Mouse (Mus musculus): ENCODE measurements at regions not wholly inside any gene's neighbourhood (a gene's known extent, or its start where the extent isn't known, plus 50 kb on each side); places are given as distances from the start of the nearest gene placed in this dataset.

GRCm38 (mm10) chr6:84430925-84431621 is 162.6 kb downstream of the Cyp26b1 start:
- ATAC-seq (ENCODE audit: insufficient number of reproducible peaks, insufficient read depth, low FRiP score, low read depth), result peak; percentile 64; the same call in 1 of the 2 replicates
- H3K4me2 ChIP-seq (replicated peaks; ENCODE audit: low read depth, low read length), result no peak overlapping the region
- no peaks in the 10 kb centered on the region for H3K4me1 ChIP-seq (ENCODE audit: control insufficient read depth, insufficient read depth, low read length)
- H3K27me3 ChIP-seq (ENCODE audit: control insufficient read depth, insufficient read depth, low read length), result no peaks in the 10 kb centered on the region
- H3K27ac ChIP-seq (ENCODE audit: low read length), result no peak overlapping the region
- H3K9me3 ChIP-seq (ENCODE audit: control insufficient read depth, low read depth, low read length), result no peaks in the 10 kb centered on the region
- H3K4me3 ChIP-seq (ENCODE audit: low read depth, low read length), result no peak overlapping the region
- 50% methylated on average over 12 of the region's 12 CpGs for WGBS
- no peak overlapping the region for H3K9ac ChIP-seq (replicated peaks; ENCODE audit: low read depth, low read length)
- no peaks in the 10 kb centered on the region for H3K36me3 ChIP-seq (ENCODE audit: control insufficient read depth, insufficient read depth, low read length)

DNA sequence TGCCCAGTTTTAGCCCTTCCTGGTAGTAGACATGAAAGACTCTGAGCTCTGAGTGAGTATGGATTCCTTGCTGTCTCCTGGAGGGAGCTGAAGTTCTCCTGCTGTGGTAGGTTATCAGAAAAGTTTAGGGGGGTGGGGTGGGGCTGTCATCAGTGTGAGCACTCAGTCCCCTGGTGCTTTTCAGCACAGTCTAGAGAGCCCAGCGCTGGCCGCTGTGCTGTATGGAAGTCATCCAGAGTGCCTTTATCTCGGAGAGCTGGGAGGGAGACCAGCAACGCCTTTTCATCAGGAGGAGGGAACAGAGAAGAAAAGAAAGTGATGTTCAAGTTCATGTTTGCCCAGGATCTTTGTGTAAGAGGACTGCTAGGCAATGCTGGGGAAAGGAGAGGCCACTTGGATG is 163.6 kb downstream of the Cyp26b1 start:
- Histone ChIP-seq H3K36me3 (ENCODE audit: control insufficient read depth, insufficient read depth, low read length) (no peaks in the 10 kb centered on the region), H3K27me3 (ENCODE audit: control insufficient read depth, insufficient read depth, low read length) (no peaks in the 10 kb centered on the region), H3K9me3 (ENCODE audit: control insufficient read depth, low read depth, low read length) (no peaks in the 10 kb centered on the region), H3K4me1 (ENCODE audit: control insufficient read depth, insufficient read depth, low read length) (no peaks in the 10 kb centered on the region), H3K4me2 (replicated peaks; ENCODE audit: low read depth, low read length) (no peak overlapping the region), H3K27ac (ENCODE audit: low read length) (no peak overlapping the region), H3K9ac (replicated peaks; ENCODE audit: low read depth, low read length) (no peak overlapping the region), H3K4me3 (ENCODE audit: low read depth, low read length) (no peak overlapping the region)
- ATAC-seq (ENCODE audit: insufficient number of reproducible peaks, insufficient read depth, low FRiP score, low read depth), result no peak
- WGBS, result 62% methylated on average over 4 of the region's 4 CpGs

DNA sequence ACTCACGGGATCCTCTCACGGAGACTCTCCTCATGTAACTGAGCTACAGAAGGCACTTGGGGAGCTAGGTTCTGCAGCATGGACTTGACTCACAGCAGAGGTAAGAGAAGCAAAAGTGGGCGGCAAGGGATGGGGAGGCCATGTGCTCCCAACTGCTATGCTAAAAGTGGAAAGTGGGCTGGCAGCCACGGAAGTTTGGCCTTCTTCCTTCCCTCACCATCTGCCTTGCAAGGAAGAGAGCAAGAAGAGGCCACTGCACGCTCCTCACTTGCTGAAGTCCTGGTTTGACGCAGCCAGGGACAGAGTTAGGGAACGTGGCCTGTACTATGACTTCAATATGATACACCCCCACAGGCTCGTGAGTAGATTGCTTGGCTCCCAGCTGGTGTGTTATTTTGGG is 164.5 kb downstream of the Cyp26b1 start:
- Histone ChIP-seq H3K4me3 (ENCODE audit: low read depth, low read length) (no peak overlapping the region), H3K27ac (ENCODE audit: low read length) (no peak overlapping the region), H3K9me3 (ENCODE audit: control insufficient read depth, low read depth, low read length) (no peaks in the 10 kb centered on the region), H3K4me2 (replicated peaks; ENCODE audit: low read depth, low read length) (no peak overlapping the region), H3K9ac (replicated peaks; ENCODE audit: low read depth, low read length) (no peak overlapping the region), H3K4me1 (ENCODE audit: control insufficient read depth, insufficient read depth, low read length) (no peaks in the 10 kb centered on the region), H3K27me3 (ENCODE audit: control insufficient read depth, insufficient read depth, low read length) (no peaks in the 10 kb centered on the region), H3K36me3 (ENCODE audit: control insufficient read depth, insufficient read depth, low read length) (no peaks in the 10 kb centered on the region)
- ATAC-seq (ENCODE audit: insufficient number of reproducible peaks, insufficient read depth, low FRiP score, low read depth), result no peak
- WGBS, result 86% methylated on average over 8 of the region's 8 CpGs

- no peak overlapping the region for H3K4me3 ChIP-seq (ENCODE audit: low read depth, low read length)
- no peaks in the 10 kb centered on the region for H3K27me3 ChIP-seq (ENCODE audit: control insufficient read depth, insufficient read depth, low read length)
- WGBS, result 71% methylated on average over 8 of the region's 8 CpGs
- no peaks in the 10 kb centered on the region for H3K36me3 ChIP-seq (ENCODE audit: control insufficient read depth, insufficient read depth, low read length)
- H3K4me1 ChIP-seq (ENCODE audit: control insufficient read depth, insufficient read depth, low read length), result no peaks in the 10 kb centered on the region
- ATAC-seq (ENCODE audit: insufficient number of reproducible peaks, insufficient read depth, low FRiP score, low read depth), result no peak
- no peak overlapping the region for H3K27ac ChIP-seq (ENCODE audit: low read length)
- no peak overlapping the region for H3K9ac ChIP-seq (replicated peaks; ENCODE audit: low read depth, low read length)
- no peaks in the 10 kb centered on the region for H3K9me3 ChIP-seq (ENCODE audit: control insufficient read depth, low read depth, low read length)
- H3K4me2 ChIP-seq (replicated peaks; ENCODE audit: low read depth, low read length), result no peak overlapping the region
Observed at GRCm38 (mm10) chr6:84426691-84427090, 167.0 kb downstream of the Cyp26b1 start.

GRCm38 (mm10) chr6:84425823-84426222 is 167.9 kb downstream of the Cyp26b1 start:
- no peaks in the 10 kb centered on the region for H3K27me3 ChIP-seq (ENCODE audit: control insufficient read depth, insufficient read depth, low read length)
- WGBS, result 47% methylated on average over 4 of the region's 4 CpGs
- H3K27ac ChIP-seq (ENCODE audit: low read length), result no peak overlapping the region
- H3K36me3 ChIP-seq (ENCODE audit: control insufficient read depth, insufficient read depth, low read length), result no peaks in the 10 kb centered on the region
- no peak for ATAC-seq (ENCODE audit: insufficient number of reproducible peaks, insufficient read depth, low FRiP score, low read depth)
- H3K9me3 ChIP-seq (ENCODE audit: control insufficient read depth, low read depth, low read length), result no peaks in the 10 kb centered on the region
- H3K4me1 ChIP-seq (ENCODE audit: control insufficient read depth, insufficient read depth, low read length), result no peaks in the 10 kb centered on the region
- no peak overlapping the region for H3K9ac ChIP-seq (replicated peaks; ENCODE audit: low read depth, low read length)
- no peak overlapping the region for H3K4me3 ChIP-seq (ENCODE audit: low read depth, low read length)
- H3K4me2 ChIP-seq (replicated peaks; ENCODE audit: low read depth, low read length), result no peak overlapping the region

DNA sequence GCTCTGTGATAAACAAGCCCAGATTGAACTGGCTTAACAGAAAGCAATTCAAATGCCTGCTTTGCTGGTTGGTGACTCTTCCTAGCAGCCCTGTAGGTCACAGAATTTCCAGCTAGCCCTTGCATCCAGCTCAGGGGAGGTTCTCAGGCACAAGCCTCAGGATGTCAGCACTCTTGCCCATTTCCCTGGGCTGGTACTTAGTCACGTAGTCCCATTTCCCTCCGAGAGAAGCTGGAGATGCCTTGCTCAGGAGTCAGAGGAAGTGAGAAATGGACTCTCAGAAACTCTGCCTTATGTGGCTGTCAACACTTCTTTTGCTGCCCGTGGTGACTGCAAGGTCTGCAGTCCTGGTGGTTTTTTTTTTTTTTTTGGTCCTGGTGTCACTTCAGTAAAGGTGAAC is 170.8 kb downstream of the Cyp26b1 start:
- no peaks in the 10 kb centered on the region for H3K9me3 ChIP-seq (ENCODE audit: control insufficient read depth, low read depth, low read length)
- no peaks in the 10 kb centered on the region for H3K27me3 ChIP-seq (ENCODE audit: control insufficient read depth, insufficient read depth, low read length)
- no peak for ATAC-seq (ENCODE audit: insufficient number of reproducible peaks, insufficient read depth, low FRiP score, low read depth)
- WGBS, result 56% methylated on average over 3 of the region's 3 CpGs
- no peaks in the 10 kb centered on the region for H3K4me1 ChIP-seq (ENCODE audit: control insufficient read depth, insufficient read depth, low read length)
- no peak overlapping the region for H3K4me2 ChIP-seq (replicated peaks; ENCODE audit: low read depth, low read length)
- H3K27ac ChIP-seq (ENCODE audit: low read length), result no peak overlapping the region
- no peak overlapping the region for H3K4me3 ChIP-seq (ENCODE audit: low read depth, low read length)
- H3K36me3 ChIP-seq (ENCODE audit: control insufficient read depth, insufficient read depth, low read length), result no peaks in the 10 kb centered on the region
- H3K9ac ChIP-seq (replicated peaks; ENCODE audit: low read depth, low read length), result no peak overlapping the region

DNA sequence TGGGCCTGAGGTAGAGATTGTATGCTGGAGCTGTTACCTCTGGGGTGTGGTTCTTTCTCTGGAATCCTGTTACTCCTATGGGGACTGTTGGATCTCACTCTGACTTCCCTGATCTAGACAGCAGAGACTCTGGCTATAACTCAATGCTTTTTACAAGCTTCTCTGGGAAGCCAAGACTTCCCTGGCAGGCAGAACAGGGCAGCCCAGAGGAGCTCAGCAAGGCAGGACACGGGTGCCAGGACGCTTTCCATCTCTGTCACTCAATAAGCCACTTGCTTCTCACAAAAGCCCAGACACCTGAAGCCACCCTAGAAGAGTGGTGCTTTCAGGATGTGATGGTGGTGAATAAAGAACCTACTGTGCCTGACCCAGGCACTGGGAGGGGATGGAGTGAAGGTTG is 174.0 kb downstream of the Cyp26b1 start:
- 79% methylated on average over 2 of the region's 2 CpGs for WGBS
- Histone ChIP-seq H3K9me3 (ENCODE audit: control insufficient read depth, low read depth, low read length) (no peaks in the 10 kb centered on the region), H3K9ac (replicated peaks; ENCODE audit: low read depth, low read length) (no peak overlapping the region), H3K4me2 (replicated peaks; ENCODE audit: low read depth, low read length) (no peak overlapping the region), H3K27me3 (ENCODE audit: control insufficient read depth, insufficient read depth, low read length) (no peaks in the 10 kb centered on the region), H3K27ac (ENCODE audit: low read length) (no peak overlapping the region), H3K4me1 (ENCODE audit: control insufficient read depth, insufficient read depth, low read length) (no peaks in the 10 kb centered on the region), H3K36me3 (ENCODE audit: control insufficient read depth, insufficient read depth, low read length) (no peaks in the 10 kb centered on the region), H3K4me3 (ENCODE audit: low read depth, low read length) (no peak overlapping the region)
- no peak for ATAC-seq (ENCODE audit: insufficient number of reproducible peaks, insufficient read depth, low FRiP score, low read depth)

- Histone ChIP-seq H3K4me3 (ENCODE audit: low read depth, low read length) (no peak overlapping the region), H3K9ac (replicated peaks; ENCODE audit: low read depth, low read length) (no peak overlapping the region), H3K27ac (ENCODE audit: low read length) (no peak overlapping the region), H3K27me3 (ENCODE audit: control insufficient read depth, insufficient read depth, low read length) (no peaks in the 10 kb centered on the region), H3K4me2 (replicated peaks; ENCODE audit: low read depth, low read length) (no peak overlapping the region), H3K36me3 (ENCODE audit: control insufficient read depth, insufficient read depth, low read length) (no peaks in the 10 kb centered on the region), H3K9me3 (ENCODE audit: control insufficient read depth, low read depth, low read length) (no peaks in the 10 kb centered on the region), H3K4me1 (ENCODE audit: control insufficient read depth, insufficient read depth, low read length) (no peaks in the 10 kb centered on the region)
- no peak for ATAC-seq (ENCODE audit: insufficient number of reproducible peaks, insufficient read depth, low FRiP score, low read depth)
- WGBS, result 61% methylated on average over 2 of the region's 2 CpGs
Observed at GRCm38 (mm10) chr6:84419281-84419680, 174.4 kb downstream of the Cyp26b1 start.

DNA sequence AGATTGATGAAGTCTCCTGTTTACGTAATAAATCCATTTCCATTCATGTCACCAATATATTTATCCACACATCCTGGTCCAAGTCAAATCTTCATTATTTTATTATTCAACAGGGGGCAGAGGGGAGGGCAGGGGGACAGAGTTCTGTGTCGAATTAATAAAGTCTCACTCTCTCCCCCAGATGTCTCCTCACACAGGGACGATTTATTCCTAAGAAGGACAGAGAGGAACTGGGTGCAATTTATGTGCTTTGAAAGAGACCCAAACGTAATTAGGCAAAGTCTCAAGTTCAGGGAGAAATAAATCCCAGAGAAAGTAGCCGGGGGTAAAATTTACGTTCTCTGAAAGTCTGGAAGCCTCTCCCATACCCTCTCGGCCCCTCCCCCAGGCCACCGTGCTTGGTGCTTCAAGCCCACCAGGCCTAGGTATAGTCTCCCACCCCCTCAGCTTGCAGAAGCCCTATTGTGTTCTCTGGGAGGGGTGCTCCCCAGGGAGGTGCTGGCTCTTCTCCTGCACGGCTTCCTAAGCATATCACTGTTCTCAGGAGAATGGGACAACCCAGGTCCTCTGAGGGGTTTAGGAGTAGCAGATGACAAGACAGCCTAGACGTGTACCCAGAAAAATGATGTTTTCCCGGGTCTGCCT is 176.6 kb downstream of the Cyp26b1 start:
- Histone ChIP-seq H3K4me3 (ENCODE audit: low read depth, low read length) (no peak overlapping the region), H3K9me3 (ENCODE audit: control insufficient read depth, low read depth, low read length) (no peaks in the 10 kb centered on the region), H3K27me3 (ENCODE audit: control insufficient read depth, insufficient read depth, low read length) (no peaks in the 10 kb centered on the region), H3K36me3 (ENCODE audit: control insufficient read depth, insufficient read depth, low read length) (no peaks in the 10 kb centered on the region), H3K9ac (replicated peaks; ENCODE audit: low read depth, low read length) (no peak overlapping the region), H3K4me2 (replicated peaks; ENCODE audit: low read depth, low read length) (no peak overlapping the region), H3K4me1 (ENCODE audit: control insufficient read depth, insufficient read depth, low read length) (no peaks in the 10 kb centered on the region), H3K27ac (ENCODE audit: low read length) (no peak overlapping the region)
- WGBS, result 46% methylated on average over 11 of the region's 11 CpGs
- no peak for ATAC-seq (ENCODE audit: insufficient number of reproducible peaks, insufficient read depth, low FRiP score, low read depth)
